Mouse (Mus musculus): ENCODE measurements around the gene Cpvl. TPM values are rescaled to one million over a fixed set of nuclear protein-coding genes. Genes with fewer than 3 reads are reported as not detected.

Cpvl gene
- total and polyA plus RNA-seq, 2 experiments from 2014 or later = 0.10 TPM; not detected in 1

GRCm38 (mm10) chr6:53958321-53958720, 20.1 kb downstream of the Cpvl start:
- no peaks in the 10 kb centered on the region for H3K9me3 ChIP-seq (ENCODE audit: low read length)
- no peaks in the 10 kb centered on the region for H3K36me3 ChIP-seq (ENCODE audit: insufficient read depth, low read length)
- H3K9ac ChIP-seq (replicated peaks; ENCODE audit: low read length, poor library complexity, severe bottlenecking) = no peak overlapping the region
- 17% methylated on average over 7 of the region's 7 CpGs for WGBS
- H3K4me3 ChIP-seq (ENCODE audit: low read depth, low read length) = no peak overlapping the region
- DNase-seq (ENCODE audit: low spot score) (peak; percentile 88), ATAC-seq (ENCODE audit: low FRiP score) (peak; percentile 47; the same call in 1 of the 2 replicates)
- H3K27ac ChIP-seq (ENCODE audit: low read depth, low read length) = no peak overlapping the region
- no peaks in the 10 kb centered on the region for H3K4me1 ChIP-seq (ENCODE audit: insufficient read depth, low read length)
- no peaks in the 10 kb centered on the region for H3K27me3 ChIP-seq (ENCODE audit: insufficient read depth, low read length)
- no peak overlapping the region for H3K4me2 ChIP-seq (ENCODE audit: low read depth, low read length, poor library complexity, severe bottlenecking)
- TF ChIP-seq CTCF (IDR thresholded peaks at IDR 0.05) = peak; percentile 88

DNA sequence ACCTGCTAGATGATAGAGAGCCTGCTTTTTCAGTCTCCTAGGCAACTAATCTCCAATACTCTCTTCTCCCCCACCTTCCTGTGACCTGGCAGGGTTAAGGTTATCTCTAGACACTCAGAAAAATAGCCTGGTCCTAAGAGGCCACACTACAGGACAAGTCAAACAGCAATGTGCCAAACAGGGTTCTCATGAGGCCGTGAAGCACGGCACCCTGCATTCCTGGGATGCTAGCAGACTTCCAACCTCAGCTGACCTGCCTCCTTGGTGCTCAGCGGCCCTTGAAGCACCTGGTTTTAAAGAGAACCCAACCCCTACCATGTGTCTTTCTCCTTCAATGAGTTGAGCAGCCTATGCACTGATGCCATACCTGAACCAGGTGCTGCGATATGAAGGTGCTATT, 22.0 kb downstream of the Cpvl start:
- H3K36me3 ChIP-seq (ENCODE audit: insufficient read depth, low read length) = no peaks in the 10 kb centered on the region
- no peak for DNase-seq (ENCODE audit: low spot score)
- no peak for TF ChIP-seq CTCF (IDR thresholded peaks at IDR 0.05)

GRCm38 (mm10) chr6:53955846-53956245, 22.6 kb downstream of the Cpvl start:
- Histone ChIP-seq H3K9ac (replicated peaks; ENCODE audit: low read length, poor library complexity, severe bottlenecking) (no peak overlapping the region), H3K27me3 (ENCODE audit: insufficient read depth, low read length) (no peaks in the 10 kb centered on the region), H3K9me3 (ENCODE audit: low read length) (no peaks in the 10 kb centered on the region), H3K4me3 (ENCODE audit: low read depth, low read length) (no peak overlapping the region), H3K4me1 (ENCODE audit: insufficient read depth, low read length) (no peaks in the 10 kb centered on the region), H3K36me3 (ENCODE audit: insufficient read depth, low read length) (no peaks in the 10 kb centered on the region), H3K27ac (ENCODE audit: low read depth, low read length) (no peak overlapping the region), H3K4me2 (ENCODE audit: low read depth, low read length, poor library complexity, severe bottlenecking) (no peak overlapping the region)
- WGBS = 88% methylated on average over 2 of the region's 2 CpGs
- no peak for TF ChIP-seq CTCF (IDR thresholded peaks at IDR 0.05)
- ATAC-seq (ENCODE audit: low FRiP score) = no peak
- no peak for DNase-seq (ENCODE audit: low spot score)

More for the DNA sequence above, 22.0 kb downstream of the Cpvl start:
- WGBS = 70% methylated on average over 4 of the region's 4 CpGs
- no peak overlapping the region for H3K27ac ChIP-seq (ENCODE audit: low read depth, low read length)
- H3K9ac ChIP-seq (replicated peaks; ENCODE audit: low read length, poor library complexity, severe bottlenecking) = no peak overlapping the region
- no peak overlapping the region for H3K4me2 ChIP-seq (ENCODE audit: low read depth, low read length, poor library complexity, severe bottlenecking)
- ATAC-seq (ENCODE audit: low FRiP score) = no peak
- no peaks in the 10 kb centered on the region for H3K9me3 ChIP-seq (ENCODE audit: low read length)
- H3K4me1 ChIP-seq (ENCODE audit: insufficient read depth, low read length) = no peaks in the 10 kb centered on the region
- H3K27me3 ChIP-seq (ENCODE audit: insufficient read depth, low read length) = no peaks in the 10 kb centered on the region
- H3K4me3 ChIP-seq (ENCODE audit: low read depth, low read length) = no peak overlapping the region

- Histone ChIP-seq H3K27me3 (ENCODE audit: insufficient read depth, low read length) (no peaks in the 10 kb centered on the region), H3K4me3 (ENCODE audit: low read depth, low read length) (no peak overlapping the region), H3K9me3 (ENCODE audit: low read length) (no peaks in the 10 kb centered on the region), H3K27ac (ENCODE audit: low read depth, low read length) (no peak overlapping the region), H3K4me1 (ENCODE audit: insufficient read depth, low read length) (no peaks in the 10 kb centered on the region), H3K4me2 (ENCODE audit: low read depth, low read length, poor library complexity, severe bottlenecking) (no peak overlapping the region), H3K9ac (replicated peaks; ENCODE audit: low read length, poor library complexity, severe bottlenecking) (no peak overlapping the region), H3K36me3 (ENCODE audit: insufficient read depth, low read length) (no peaks in the 10 kb centered on the region)
- ATAC-seq (ENCODE audit: low FRiP score) = no peak
- 83% methylated on average over 6 of the region's 6 CpGs for WGBS
- DNase-seq (ENCODE audit: low spot score) = no peak
- no peak for TF ChIP-seq CTCF (IDR thresholded peaks at IDR 0.05)
Measured at GRCm38 (mm10) chr6:53955271-53955670, 23.2 kb downstream of the Cpvl start.

- Histone ChIP-seq H3K4me3 (ENCODE audit: low read depth, low read length) (no peak overlapping the region), H3K4me2 (ENCODE audit: low read depth, low read length, poor library complexity, severe bottlenecking) (no peak overlapping the region), H3K27me3 (ENCODE audit: insufficient read depth, low read length) (no peaks in the 10 kb centered on the region), H3K9me3 (ENCODE audit: low read length) (no peaks in the 10 kb centered on the region), H3K9ac (replicated peaks; ENCODE audit: low read length, poor library complexity, severe bottlenecking) (no peak overlapping the region), H3K36me3 (ENCODE audit: insufficient read depth, low read length) (no peaks in the 10 kb centered on the region), H3K4me1 (ENCODE audit: insufficient read depth, low read length) (no peaks in the 10 kb centered on the region), H3K27ac (ENCODE audit: low read depth, low read length) (no peak overlapping the region)
- TF ChIP-seq CTCF (IDR thresholded peaks at IDR 0.05) = peak; percentile 74
- no peak for ATAC-seq (ENCODE audit: low FRiP score)
- 49% methylated on average over 5 of the region's 5 CpGs for WGBS
- peak; percentile 73 for DNase-seq (ENCODE audit: low spot score)
Measured at GRCm38 (mm10) chr6:53954106-53954505, 24.4 kb downstream of the Cpvl start.

DNA sequence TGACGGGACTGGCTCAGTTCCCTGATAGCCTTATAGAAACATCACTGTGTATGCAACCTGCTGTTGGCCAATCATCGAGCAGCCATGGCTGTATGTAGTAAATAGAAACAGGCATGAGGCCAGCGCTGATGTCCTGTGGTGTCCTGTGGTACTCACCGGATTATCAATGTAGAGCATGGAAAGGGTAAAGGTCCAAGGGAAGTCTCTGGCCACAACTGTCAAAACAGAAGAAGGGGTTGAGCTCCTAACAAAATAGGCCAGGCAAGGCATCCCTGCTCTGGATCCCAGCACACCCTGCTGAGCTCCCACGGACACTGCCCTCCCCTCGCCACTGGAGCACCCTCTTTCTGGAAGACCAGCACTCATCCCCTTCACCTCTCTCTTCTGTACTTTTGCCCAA, 25.1 kb downstream of the Cpvl start:
- DNase-seq (ENCODE audit: low spot score) (no peak), ATAC-seq (ENCODE audit: low FRiP score) (no peak)
- Histone ChIP-seq H3K9me3 (ENCODE audit: low read length) (no peaks in the 10 kb centered on the region), H3K4me3 (ENCODE audit: low read depth, low read length) (no peak overlapping the region), H3K9ac (replicated peaks; ENCODE audit: low read length, poor library complexity, severe bottlenecking) (no peak overlapping the region), H3K4me1 (ENCODE audit: insufficient read depth, low read length) (no peaks in the 10 kb centered on the region), H3K36me3 (ENCODE audit: insufficient read depth, low read length) (no peaks in the 10 kb centered on the region), H3K27ac (ENCODE audit: low read depth, low read length) (no peak overlapping the region), H3K4me2 (ENCODE audit: low read depth, low read length, poor library complexity, severe bottlenecking) (no peak overlapping the region), H3K27me3 (ENCODE audit: insufficient read depth, low read length) (no peaks in the 10 kb centered on the region)
- WGBS = 84% methylated on average over 6 of the region's 6 CpGs
- TF ChIP-seq CTCF (IDR thresholded peaks at IDR 0.05) = no peak

Data from midbrain, postnatal 0 days (tissue).